Mouse (Mus musculus) kidney, adult 11 months (tissue): Measurements from ENCODE around the gene Bach1.

ENCODE experiments used
- DNase-seq: peaks from one replicate; pipeline ENCODE4 v3.0.0; 2022

Gene Bach1

DNA sequence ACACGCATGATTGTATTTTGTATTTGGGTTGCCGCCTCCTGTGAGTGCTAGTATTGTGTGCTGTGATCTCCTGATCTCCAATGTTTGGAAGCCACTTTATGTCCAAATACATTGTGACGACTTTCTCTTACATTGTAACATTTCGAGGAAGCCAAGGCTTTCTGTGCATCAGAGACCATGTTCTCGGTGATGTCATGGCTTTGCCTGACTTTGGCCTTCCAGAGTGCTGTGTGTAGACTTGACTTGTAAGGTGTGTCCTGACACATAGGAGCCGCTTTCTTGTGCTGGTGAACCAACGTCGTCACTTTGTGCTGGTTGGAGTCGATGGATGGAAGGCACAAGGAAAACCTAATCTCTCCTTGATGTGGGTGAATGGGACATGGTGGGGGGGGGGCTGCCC is 15.8 kb downstream of the Bach1 start:
- DNase-seq: no peak

DNA sequence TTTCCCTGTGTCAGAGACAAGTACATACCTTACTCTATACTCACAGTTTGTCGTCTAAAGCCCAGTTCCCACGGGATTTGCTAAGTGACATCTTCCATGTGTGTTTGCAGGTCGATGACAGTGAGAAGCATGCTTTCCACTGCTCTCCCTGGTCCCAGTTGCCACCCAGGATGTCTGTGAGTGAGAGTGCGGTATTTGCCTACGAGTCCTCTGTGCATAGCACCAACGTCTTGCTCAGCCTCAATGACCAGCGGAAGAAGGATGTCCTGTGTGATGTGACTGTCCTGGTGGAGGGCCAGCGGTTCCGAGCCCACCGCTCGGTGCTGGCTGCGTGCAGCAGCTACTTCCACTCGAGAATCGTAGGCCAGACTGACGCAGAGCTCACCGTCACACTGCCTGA is 16.5 kb downstream of the Bach1 start:
- DNase-seq: no peak

DNA sequence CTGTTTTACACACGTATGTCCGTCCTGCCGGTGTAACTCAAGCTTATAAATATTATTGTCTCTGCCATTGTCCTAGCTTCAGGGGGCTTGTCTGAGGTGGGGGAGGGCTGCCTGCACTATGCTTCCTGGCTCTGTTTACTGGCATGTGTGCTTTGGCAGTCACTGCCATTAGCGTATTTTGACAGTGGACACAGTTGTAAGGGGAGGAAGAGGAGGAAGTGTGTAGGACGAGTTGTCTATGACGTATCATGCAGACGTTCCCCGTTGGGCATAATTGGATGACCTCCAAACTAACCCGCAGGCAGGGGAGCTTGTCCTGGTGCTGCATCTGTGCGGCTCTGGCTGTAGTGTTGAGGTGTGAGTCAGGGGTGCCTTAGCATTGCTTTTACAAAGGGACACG is 17.5 kb downstream of the Bach1 start:
- no peak for DNase-seq

DNA sequence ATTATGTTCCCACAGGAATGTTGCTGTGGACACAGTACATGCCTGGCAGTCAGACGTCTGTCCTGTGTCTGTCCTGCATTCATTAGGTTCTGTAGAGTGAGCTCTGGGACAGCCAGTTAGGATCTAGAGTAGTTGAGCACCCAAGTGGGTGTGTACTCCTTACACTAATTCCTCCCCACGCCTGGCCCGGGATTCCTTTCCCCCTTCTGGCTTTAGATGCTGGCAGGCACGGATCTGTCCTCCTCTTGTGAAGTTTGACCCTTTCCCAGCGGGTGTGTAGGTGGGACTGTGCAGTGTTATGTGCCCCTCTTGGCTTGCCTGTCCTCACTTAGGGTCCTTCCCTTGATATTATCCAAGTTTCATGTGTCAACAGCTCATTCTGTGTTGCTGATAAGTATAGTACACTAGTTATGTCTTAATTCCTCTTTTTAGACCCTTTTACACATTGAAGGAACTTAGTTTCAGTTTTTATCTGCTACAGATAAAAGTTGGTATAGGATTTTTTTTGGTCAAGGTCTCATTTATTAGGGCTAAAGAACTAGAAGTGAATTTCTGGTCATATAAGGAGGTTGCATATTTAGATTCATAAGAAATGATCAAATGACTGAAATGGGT is 18.4 kb downstream of the Bach1 start:
- DNase-seq: no peak

DNA sequence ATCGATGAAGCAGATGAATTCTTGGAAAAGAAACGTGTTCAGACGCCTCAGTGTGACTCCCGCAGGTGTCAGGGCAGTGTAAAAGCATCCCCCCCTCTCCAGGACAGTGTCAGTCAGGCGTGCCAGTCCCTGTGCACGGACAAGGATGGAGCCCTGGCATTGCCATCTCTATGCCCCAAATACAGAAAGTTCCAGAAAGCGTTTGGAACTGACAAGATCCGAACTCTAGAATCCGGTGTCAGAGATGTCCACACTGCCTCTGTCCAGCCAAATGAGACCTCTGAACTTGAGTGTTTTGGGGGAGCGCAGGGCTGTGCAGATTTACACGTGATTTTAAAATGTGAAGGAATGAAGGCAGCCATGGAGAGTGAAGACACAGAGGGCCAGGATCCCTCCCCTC is 20.3 kb downstream of the Bach1 start:
- DNase-seq: no peak

DNA sequence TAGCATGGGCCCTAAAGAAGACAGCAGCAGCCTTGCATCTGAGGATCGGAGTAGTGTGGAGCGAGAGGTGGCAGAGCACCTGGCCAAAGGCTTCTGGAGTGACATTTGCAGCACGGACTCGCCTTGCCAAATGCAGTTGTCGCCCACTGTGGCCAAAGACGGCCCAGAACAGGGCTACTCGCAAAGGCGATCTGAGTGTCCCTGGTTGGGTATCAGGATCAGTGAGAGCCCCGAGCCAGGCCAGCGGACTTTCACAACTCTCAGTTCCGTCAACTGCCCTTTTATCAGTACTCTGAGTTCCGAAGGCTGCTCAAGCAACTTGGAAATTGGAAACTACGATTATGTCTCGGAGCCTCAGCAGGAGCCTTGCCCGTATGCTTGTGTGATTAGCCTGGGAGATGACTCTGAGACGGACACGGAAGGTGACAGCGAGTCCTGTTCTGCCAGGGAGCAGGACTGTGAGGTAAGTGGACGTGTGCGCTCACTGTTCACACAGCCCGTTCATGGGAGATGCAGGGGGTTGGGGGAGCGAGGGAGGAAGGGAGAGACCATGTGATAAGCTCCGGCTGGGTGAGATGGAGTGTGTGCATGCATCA is 21.0 kb downstream of the Bach1 start:
- no peak for DNase-seq

DNA sequence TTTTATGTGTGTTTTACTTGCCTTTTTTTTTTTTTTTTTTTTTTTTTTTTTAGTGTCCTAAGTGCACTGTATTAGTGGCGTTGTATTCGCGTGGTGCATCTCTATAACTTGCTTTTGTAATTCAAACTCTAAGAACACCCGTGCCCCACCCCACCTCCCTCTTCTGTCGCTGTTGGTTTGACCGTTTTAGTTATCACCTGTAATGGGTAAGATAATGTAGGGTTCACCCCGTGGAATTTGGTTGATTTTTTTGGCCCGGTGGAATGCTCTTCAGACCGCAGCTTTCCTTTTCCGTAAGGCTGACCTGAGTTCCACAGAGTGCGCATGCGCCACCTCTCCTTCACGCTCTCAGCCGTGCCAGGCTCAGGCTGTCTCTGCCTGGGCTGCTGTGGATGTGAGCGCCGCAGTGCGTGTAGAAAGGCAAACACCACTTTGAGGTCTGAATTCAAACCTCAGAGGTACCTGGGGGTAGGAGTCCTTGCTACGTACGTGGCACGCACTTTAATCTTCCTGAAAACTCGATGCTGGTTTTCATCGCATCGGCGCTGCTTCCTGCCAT is 22.2 kb downstream of the Bach1 start:
- no peak for DNase-seq

DNA sequence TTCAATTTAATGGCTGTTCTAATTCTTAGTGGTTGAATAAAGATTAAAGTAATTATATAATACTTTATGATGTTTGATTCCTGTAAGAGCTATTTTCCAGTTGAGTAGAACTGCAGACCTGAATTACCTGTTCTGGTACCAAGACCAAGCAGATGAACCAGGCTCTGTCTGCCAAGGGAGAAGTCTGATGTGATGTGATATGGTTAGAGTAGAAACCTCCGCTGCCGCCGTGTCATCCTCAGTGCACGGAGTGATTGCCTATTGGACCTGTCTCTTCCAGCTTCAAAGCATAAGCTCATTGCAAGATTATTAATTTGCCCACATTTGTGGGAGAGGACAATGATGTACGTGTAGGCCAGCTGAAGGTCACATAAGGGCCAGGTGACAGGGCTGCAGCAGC is 24.1 kb downstream of the Bach1 start:
- no peak for DNase-seq

DNA sequence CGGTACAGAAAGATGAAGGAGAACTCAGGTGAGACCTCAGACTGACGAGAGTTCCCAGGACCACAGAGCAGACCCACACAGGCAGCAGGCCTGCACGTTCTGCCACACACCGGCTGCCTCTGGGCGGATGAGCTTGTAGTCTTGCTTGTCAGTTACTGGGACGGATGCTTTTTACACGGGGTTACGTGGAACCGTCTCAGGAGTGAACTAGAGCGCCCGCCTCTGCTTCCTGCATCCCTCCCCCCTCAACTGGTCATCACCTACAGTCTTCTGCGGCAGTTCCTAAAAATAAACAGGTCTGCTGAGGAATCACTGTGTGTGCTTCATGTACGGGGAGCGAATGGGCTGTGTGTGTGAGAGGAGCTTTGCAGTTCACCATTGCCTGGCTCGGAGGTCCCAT is 24.7 kb downstream of the Bach1 start:
- DNase-seq: no peak

DNA sequence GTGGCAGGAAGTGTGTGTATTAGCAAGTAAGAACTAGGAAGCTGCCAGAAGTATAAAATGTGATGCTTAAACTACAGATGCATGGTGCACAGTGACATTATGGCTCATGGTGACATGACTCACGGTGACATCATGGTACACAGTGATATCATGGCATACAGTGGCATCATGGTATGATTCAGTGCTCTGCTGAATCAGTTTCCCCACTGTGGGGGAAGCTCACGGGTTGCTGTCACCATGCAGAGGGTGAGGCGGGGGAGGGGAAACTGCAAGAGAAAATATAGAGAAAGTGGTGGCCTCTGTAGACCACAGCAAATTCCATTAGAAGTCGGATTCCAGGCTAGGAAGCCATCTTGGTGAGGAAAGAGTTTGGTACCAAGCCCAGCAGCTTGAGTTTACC is 26.1 kb downstream of the Bach1 start:
- no peak for DNase-seq

DNA sequence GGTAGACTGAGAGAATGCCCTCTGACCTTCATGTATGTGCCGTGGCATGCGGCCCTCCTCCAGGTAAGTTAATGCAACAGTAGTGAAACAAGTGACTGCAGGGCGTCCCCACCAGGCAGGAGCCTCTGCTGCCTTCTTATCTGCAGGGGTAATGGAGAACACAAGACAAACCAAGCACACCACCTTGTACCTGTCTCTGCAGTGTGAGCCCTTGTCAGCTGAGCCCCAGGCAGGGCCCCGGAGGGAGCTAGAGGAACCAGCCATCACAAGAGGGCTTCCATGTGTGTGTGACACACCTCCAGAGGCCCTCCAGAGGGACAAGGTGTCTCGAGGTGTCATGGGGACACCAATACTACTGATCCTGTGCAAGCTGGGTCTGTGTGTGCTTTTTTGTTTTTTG is 26.5 kb downstream of the Bach1 start:
- no peak for DNase-seq

DNA sequence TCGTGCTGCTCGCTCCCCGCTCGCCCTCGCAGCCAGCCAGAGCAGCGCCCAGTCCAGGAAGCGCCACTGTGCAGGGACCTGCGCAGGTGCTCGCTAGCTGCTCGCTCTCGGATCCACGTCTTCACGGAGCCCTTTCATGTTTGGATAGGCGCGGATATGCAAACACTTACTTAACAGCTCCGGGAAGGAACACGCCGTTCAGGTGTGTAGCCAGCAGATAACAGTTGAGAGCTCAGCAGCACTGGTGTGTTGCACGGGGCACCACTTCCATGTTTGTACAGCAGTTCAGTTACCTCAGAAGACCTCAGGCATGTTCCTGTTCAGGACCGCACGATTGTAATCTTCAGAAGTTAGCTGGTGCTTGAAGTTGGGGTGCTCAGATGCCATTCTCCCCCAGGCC is 27.2 kb downstream of the Bach1 start:
- DNase-seq: no peak

DNA sequence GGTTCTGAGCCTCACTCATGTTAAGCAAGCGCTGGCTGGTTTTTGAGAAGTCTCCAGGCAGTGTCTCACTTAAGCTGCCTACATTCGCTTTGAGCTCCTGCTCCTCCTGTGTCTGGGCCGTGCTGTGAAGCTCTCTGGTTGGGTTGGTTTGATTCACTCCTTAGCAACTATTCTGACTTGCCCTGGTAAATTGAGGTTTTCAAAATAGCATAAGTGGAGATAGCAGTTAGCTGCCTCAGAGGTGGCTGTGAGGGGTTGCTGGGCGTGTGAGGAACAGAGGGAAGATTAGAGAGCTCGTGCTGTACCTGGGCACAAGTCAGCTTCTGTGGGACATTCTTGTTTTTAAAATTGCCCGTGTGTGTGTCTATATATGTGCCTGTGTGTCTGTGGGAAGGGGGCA is 27.6 kb downstream of the Bach1 start:
- no peak for DNase-seq

DNA sequence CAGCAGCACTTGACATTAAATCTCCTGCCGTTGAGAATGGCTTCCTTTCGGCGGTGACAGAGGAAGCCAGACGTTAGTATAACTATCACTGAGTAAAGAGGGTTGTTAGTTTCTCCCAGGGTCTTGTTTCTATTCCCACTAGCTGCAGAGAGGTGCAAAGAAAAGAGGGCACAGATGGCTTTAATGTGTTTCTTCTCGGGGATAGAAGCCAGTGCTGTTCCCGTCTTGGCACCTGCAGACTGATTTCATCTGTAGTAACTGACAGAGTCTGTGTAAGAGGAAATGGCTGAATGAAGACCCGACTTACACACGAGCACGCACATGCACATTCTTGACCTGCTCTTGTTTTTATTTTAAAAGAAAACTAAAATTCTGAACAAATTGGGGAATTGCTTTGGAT is 28.5 kb downstream of the Bach1 start:
- DNase-seq: no peak

DNA sequence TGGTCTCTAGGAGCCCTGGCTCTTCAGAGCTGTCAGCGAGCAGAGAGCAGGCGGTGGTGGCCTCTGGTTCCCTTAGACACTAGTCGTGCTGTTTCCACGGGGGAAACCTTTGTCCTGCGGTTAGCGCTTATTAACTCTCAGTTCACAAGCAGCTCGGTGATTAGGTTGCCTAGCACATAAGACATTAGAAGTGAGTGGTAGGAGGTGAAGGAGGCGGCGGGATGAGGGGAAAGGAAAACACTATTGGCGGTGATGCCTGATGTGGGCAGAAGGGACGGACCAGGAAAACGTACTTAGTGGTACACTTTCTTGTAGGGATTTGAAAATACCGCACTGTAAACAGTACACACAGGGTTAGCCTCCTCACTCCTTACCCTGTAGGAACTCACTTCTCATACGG is 29.2 kb downstream of the Bach1 start:
- DNase-seq: no peak

DNA sequence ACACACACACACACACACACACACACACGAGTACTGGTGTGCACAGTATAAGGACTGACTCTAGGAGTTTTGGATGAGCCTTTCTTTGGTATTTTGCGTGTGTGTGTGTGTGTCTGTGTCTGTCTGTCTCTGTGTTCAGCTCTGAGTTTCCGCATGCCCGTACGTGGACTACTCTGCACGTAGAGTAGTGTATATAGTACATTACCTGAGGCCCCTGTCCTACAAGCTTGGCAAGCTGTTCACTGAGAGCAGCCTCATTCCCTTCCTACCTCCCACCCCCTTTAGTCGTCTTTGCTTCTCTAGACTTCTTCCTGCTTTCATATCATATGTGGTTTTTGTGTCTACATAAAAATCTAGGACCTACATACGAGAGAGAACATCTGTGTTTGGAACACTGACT is 30.0 kb downstream of the Bach1 start:
- DNase-seq: no peak

DNA sequence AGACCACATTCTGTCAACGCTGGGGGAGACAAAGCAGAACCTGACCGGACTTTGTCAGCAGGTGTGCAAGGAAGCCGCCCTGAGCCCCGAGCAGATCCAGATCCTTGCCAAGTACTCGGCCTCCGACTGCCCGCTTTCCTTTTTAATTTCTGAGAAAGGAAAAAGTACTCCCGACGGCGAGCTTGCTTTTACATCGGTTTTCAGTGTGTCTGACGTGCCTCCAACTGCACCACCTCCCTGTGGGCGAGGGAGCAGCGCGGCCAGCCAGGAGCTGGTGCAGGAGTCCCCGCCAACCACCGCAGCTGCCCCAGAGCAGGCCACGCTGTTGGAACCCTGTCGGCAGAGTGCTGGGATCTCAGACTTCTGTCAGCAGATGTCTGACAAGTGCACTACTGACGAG is 30.7 kb downstream of the Bach1 start:
- no peak for DNase-seq

DNA sequence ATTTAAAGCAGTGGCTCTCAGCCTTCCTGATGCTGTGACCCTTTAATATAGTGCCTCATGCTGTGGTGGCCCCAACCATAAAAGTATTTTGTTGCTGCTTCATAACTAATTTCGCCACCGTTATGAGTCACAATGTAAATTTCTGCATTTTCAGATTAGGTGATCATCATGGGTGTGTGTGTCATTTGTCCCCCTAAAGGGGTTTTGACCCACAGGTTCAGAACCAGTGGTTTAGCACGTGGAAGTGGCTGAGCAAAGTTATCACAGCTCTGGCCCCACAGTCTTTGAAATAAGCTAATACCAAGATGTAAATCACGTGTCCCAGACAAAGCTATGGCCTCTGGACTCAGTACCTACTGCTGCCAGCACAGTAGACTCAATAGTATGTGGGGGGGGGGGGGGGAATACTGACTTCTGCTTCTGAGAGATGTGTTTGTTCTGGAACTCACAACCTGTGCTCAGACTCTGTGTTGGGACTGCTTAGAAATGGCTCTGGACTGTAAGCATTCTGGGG is 36.2 kb downstream of the Bach1 start:
- no peak for DNase-seq

DNA sequence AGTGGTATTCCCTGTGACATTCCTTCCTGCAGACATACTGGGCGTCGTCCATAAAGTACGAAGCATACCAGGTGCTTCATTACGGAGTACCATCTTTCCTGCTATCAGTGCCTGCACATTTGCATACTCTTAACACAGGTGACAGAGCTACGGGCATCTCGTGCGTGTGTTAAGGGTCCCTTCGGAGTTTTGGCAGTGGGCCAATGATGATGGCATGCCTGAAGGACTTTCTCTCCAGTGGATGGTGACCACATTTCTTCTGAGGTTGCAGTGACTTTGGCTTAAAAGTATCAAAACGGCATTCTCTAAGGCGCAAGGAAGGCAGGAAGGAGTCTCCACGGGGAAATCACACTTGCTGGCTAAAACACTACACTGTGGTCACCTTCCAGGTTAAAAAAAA is 37.4 kb downstream of the Bach1 start:
- no peak for DNase-seq

DNA sequence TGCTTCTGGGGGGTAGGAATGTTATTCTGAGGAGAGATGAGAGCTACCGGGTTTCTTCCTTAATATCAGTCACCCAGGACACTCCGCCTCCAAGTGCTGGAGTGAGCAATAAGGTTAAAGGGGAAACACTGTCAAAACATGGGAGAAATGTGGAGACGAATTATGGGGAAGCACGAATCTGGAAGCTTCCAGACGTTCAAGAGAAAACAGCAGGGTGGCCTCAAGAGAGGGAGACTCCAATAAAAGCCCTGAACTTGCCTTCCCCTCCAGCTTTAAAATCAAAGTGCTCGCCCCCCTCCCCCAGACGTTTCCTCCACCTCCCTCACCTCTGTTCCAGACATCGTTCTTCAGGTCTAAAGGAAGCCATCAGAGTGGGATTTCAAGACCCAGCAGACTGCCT is 38.6 kb downstream of the Bach1 start:
- no peak for DNase-seq

DNA sequence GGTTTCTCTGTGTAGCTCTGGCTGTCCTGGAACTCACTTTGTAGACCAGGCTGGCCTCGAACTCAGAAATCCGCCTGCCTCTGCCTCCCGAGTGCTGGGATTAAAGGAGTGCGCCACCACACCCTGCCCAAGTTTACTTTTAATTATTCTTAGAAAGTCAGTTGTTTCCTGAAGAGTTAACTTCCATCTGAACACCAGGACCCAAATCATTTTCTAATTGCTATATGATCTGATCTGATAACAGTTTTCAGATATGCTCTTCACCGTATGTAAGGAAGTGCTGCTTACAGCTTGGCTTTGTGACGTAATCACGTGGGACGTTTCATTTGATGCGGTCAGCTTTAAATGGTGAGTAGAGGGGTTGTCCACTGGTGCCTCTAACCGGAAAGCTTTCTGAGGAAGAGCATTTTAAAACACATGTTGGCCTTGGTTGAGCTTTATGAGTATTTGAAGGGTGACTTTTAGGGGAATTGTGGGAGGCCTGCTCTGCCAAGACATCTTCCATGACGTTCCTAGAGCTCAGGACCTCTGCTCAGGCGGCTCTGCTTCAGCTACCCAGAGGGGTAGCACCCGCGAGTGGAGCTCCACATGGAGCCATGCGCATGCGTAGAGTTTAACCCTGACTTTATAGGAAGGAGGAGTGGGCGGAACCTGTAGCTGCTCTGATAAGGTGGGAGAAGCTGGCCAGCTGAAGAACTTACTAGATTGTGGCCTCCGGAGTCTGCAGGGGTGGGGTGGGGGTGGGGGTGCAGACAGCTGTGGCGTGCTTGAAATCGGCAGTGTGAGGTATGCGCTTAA is 39.3 kb downstream of the Bach1 start:
- no peak for DNase-seq

DNA sequence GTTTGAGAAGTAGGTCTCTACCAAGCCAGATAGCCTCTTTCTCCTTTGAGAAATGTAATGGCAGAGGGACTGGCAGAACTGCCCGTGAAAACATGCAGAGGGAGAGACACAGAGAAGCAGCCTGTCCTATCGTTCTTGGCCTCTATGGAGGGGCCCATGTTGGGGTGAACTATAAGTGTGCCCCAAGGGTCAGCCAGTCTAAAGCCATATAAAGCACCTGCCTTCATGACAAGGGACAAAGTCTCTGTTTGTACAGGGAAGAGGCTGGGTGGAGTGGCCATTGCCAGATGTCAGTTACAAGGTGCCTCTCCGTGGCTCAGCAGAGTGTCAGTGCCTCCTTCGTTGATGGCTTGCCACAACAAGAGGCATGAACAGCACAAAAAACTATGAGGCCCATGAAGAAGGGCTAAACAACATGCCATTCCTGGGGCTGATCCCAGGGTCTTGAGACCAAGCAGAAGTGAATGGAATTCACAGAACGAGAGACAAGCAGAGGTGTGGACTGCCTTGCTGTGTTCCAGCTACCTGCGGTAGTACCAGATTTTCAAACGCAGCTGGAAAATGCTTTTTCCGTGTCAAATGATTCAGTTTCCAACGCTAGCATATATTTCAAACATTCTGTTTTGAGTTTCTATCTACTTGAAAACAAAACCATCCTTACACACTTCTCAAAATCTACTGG is 42.4 kb downstream of the Bach1 start:
- no peak for DNase-seq

DNA sequence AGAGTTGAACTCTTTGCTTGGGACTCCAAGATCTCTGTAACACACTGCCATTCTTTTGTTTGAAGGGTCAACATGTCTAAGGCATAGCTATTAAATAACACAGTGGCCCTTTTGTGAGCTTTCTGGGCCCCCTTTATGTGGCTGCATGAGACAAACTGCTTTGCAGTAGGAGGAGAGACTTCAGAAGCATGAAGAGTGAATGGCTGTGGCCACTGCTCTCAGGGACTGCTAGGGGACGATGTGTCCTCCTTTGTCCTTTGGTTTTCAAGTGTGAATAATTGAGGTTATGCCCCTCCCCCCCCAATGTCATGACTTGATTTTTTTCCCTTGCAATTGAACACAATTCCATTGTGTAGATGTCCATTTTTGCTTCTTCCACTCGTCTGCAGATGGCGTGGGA is 44.9 kb downstream of the Bach1 start:
- DNase-seq: no peak

DNA sequence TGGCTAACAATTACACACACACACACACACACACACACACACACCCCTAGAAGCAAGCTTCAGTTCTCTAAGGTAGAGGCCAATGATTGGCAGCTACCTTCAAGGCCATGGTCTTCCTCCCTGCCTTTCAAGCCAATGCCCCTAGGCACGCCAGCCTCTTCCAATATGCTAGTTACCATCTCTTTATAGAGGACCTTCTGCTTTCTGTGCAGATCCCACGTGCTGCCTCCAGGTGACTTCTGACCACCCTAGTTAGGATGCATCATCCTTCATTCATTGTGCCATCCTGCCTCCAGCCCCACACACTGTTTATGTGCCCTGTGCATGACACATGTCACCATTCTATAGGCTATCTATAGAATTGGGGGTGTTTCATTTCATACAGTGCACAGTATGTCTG is 45.6 kb downstream of the Bach1 start:
- DNase-seq: no peak
